In genomic region chr5:21055820-21056531, GRCm38 (mm10) we compare ENCODE assay signal across 8 mouse cellular contexts. TPM values are rescaled to one million over a fixed set of nuclear protein-coding genes. Genes with fewer than 3 reads are reported as not detected.
DNase-seq lines count a peak whose midpoint lies in the region; ATAC-seq and TF ChIP-seq lines count a peak whose summit lies in the region.

Gene Ptpn12, minus strand, starts transcription at chr5:21055911.

- peak; percentile 91 for DNase-seq in CH12.LX (ENCODE audit: extremely low read depth)
- DNase-seq in c-Kit-positive CD71-positive TER-119-negative erythroid progenitor cells, embryonic 14.5 days (ENCODE audit: low read depth): peak; percentile 84
- peak; percentile 93 for DNase-seq in heart, postnatal 0 days (ENCODE audit: low spot score)
- peak; percentile 97 to 99 for DNase-seq in kidney, postnatal 4 days

- no peak; the same call in none of the 2 replicates for TF ChIP-seq RAD21 in CH12.LX (IDR thresholded peaks at IDR 0.05; ENCODE audit: low read depth, low read length)

- H3K9ac ChIP-seq in CH12.LX (ENCODE audit: insufficient read depth, low read depth): peak within 1 kb of the TSS; percentile 91
- peak within 1 kb of the TSS; percentile 92 for H3K9ac ChIP-seq in forebrain, embryonic 12.5 days
- peak within 1 kb of the TSS; percentile 98 for H3K9ac ChIP-seq in heart, postnatal 0 days (replicated peaks; ENCODE audit: low read depth, low read length)
- H3K9ac ChIP-seq in liver, embryonic 16.5 days (ENCODE audit: low read depth, low read length): peak within 1 kb of the TSS; percentile 99
- H3K9ac ChIP-seq in neural tube, embryonic 13.5 days: peak within 1 kb of the TSS; percentile 99

- peak; percentile 97 for TF ChIP-seq POLR2A in CH12.LX (IDR thresholded peaks at IDR 0.05; ENCODE audit: low read depth, low read length)
- peak; percentile 94 for TF ChIP-seq POLR2A in testis, adult 2 months (IDR thresholded peaks at IDR 0.05; ENCODE audit: control insufficient read depth, low read depth, low read length)

- H3K79me2 ChIP-seq in CH12.LX (replicated peaks; ENCODE audit: control insufficient read depth, extremely low read depth, insufficient read depth, poor library complexity, severe bottlenecking): peaks cover 11% of the 10 kb centered on the region

- H3K4me3 ChIP-seq in CH12.LX (replicated peaks in 1 of 3; ENCODE audit: low read depth in 2 of 3, low read length in 2 of 3, poor library complexity in 1 of 3): peak within 1 kb of the TSS; percentile 79 to 92 (median 85)
- peak within 1 kb of the TSS; percentile 88 for H3K4me3 ChIP-seq in forebrain, embryonic 12.5 days (replicated peaks)
- H3K4me3 ChIP-seq in heart, postnatal 0 days (ENCODE audit: low read depth, low read length): peak within 1 kb of the TSS; percentile 96
- peak within 1 kb of the TSS; percentile 99 for H3K4me3 ChIP-seq in liver, embryonic 16.5 days (ENCODE audit: low read depth, low read length)
- peak within 1 kb of the TSS; percentile 97 for H3K4me3 ChIP-seq in neural tube, embryonic 13.5 days
- peak within 1 kb of the TSS; percentile 96 for H3K4me3 ChIP-seq in testis, adult 2 months (ENCODE audit: control insufficient read depth, low read depth, low read length)

- in situ Hi-C loops in CH12.LX (cut with MboI; ENCODE audit: low pct_ligation_motif_present, low pct_unique_long_range_greater_than_20kb, low sequenced_read_pairs): no loop called here

- WGBS in forebrain, embryonic 12.5 days: under 1% methylated on average over 50 of the region's 73 CpGs
- WGBS in heart, postnatal 0 days: under 1% methylated on average over 48 of the region's 73 CpGs
- WGBS in liver, embryonic 16.5 days (ENCODE audit: insufficient replicate concordance): under 1% methylated on average over 57 of the region's 73 CpGs
- under 1% methylated on average over 39 of the region's 73 CpGs for WGBS in neural tube, embryonic 13.5 days

- no peaks in the 10 kb centered on the region for H3K27me3 ChIP-seq in CH12.LX (replicated peaks)
- H3K27me3 ChIP-seq in forebrain, embryonic 12.5 days: no peaks in the 10 kb centered on the region
- no peaks in the 10 kb centered on the region for H3K27me3 ChIP-seq in heart, postnatal 0 days (ENCODE audit: control insufficient read depth, insufficient read depth, low read length)
- no peaks in the 10 kb centered on the region for H3K27me3 ChIP-seq in liver, embryonic 16.5 days (ENCODE audit: control insufficient read depth, insufficient read depth, low read depth, low read length)
- no peaks in the 10 kb centered on the region for H3K27me3 ChIP-seq in neural tube, embryonic 13.5 days
- no peaks in the 10 kb centered on the region for H3K27me3 ChIP-seq in testis, adult 2 months (ENCODE audit: control insufficient read depth, insufficient read depth, low read length)

- H3K4me1 ChIP-seq in CH12.LX (ENCODE audit: control insufficient read depth in 1 of 2, insufficient read depth in 2 of 2): peaks cover 2 to 13% of the 10 kb centered on the region in 2 experiments; a peak in 2 of 4 replicates
- peaks cover 20% of the 10 kb centered on the region for H3K4me1 ChIP-seq in forebrain, embryonic 12.5 days
- H3K4me1 ChIP-seq in heart, postnatal 0 days (ENCODE audit: control insufficient read depth, insufficient read depth): peaks cover 21% of the 10 kb centered on the region
- peaks cover 20% of the 10 kb centered on the region for H3K4me1 ChIP-seq in liver, embryonic 16.5 days (ENCODE audit: control insufficient read depth, low read depth, low read length)
- peaks cover 28% of the 10 kb centered on the region for H3K4me1 ChIP-seq in neural tube, embryonic 13.5 days (replicated peaks)
- peaks cover 8% of the 10 kb centered on the region for H3K4me1 ChIP-seq in testis, adult 2 months (ENCODE audit: control insufficient read depth, insufficient read depth, low read length)

- H3K36me3 ChIP-seq in CH12.LX (replicated peaks in 1 of 2; ENCODE audit: control insufficient read depth in 1 of 2, insufficient read depth in 1 of 2, low read length in 1 of 2): no peaks in the 10 kb centered on the region
- H3K36me3 ChIP-seq in forebrain, embryonic 12.5 days (replicated peaks): no peaks in the 10 kb centered on the region
- H3K36me3 ChIP-seq in heart, postnatal 0 days (replicated peaks; ENCODE audit: control insufficient read depth, insufficient read depth, low read length): no peaks in the 10 kb centered on the region
- no peaks in the 10 kb centered on the region for H3K36me3 ChIP-seq in liver, embryonic 16.5 days (ENCODE audit: control insufficient read depth, insufficient read depth)
- no peaks in the 10 kb centered on the region for H3K36me3 ChIP-seq in neural tube, embryonic 13.5 days
- no peaks in the 10 kb centered on the region for H3K36me3 ChIP-seq in testis, adult 2 months (ENCODE audit: control insufficient read depth, insufficient read depth, low read length)

- no peak; a peak in 1 of 4 replicates for TF ChIP-seq CTCF in CH12.LX (conservative IDR thresholded peaks at IDR 0.05 in 1 of 2, IDR thresholded peaks at IDR 0.05 in 1 of 2; ENCODE audit: low read depth in 2 of 2, low read length in 2 of 2)
- peak; percentile 35 for TF ChIP-seq CTCF in heart, postnatal 0 days (IDR thresholded peaks at IDR 0.05; ENCODE audit: low read depth)
- TF ChIP-seq CTCF in testis, adult 2 months (IDR thresholded peaks at IDR 0.05; ENCODE audit: control insufficient read depth, insufficient read depth, insufficient replicate concordance, low read depth, low read length): no peak

- peak within 1 kb of the TSS; percentile 71 for H3K27ac ChIP-seq in CH12.LX (ENCODE audit: insufficient read depth, low read depth)
- H3K27ac ChIP-seq in forebrain, embryonic 12.5 days: peak within 1 kb of the TSS; percentile 99
- H3K27ac ChIP-seq in heart, postnatal 0 days (ENCODE audit: low read depth): peak within 1 kb of the TSS; percentile 100
- H3K27ac ChIP-seq in liver, embryonic 16.5 days (ENCODE audit: low read length): peak within 1 kb of the TSS; percentile 98
- peak within 1 kb of the TSS; percentile 100 for H3K27ac ChIP-seq in neural tube, embryonic 13.5 days (replicated peaks)
- peak within 1 kb of the TSS; percentile 93 for H3K27ac ChIP-seq in testis, adult 2 months (ENCODE audit: control insufficient read depth, insufficient read depth, low read depth, low read length)

- H3K4me2 ChIP-seq in CH12.LX (ENCODE audit: insufficient read depth, low read depth, poor library complexity, severe bottlenecking): peak within 1 kb of the TSS; percentile 87
- H3K4me2 ChIP-seq in forebrain, embryonic 12.5 days: peak within 1 kb of the TSS; percentile 52
- H3K4me2 ChIP-seq in heart, postnatal 0 days (ENCODE audit: low read depth, low read length): peak within 1 kb of the TSS; percentile 67
- H3K4me2 ChIP-seq in liver, embryonic 16.5 days (ENCODE audit: low read depth, low read length): peak within 1 kb of the TSS; percentile 82
- peak within 1 kb of the TSS; percentile 72 for H3K4me2 ChIP-seq in neural tube, embryonic 13.5 days

- TF ChIP-seq EP300 in CH12.LX (IDR thresholded peaks at IDR 0.05; ENCODE audit: low read length): no peak
- TF ChIP-seq EP300 in heart, postnatal 0 days (IDR thresholded peaks at IDR 0.05; ENCODE audit: low read depth): no peak

- peak; percentile 94 for ATAC-seq in forebrain, embryonic 12.5 days (ENCODE audit: low FRiP score)
- peak; percentile 93 for ATAC-seq in heart, postnatal 0 days (ENCODE audit: insufficient read depth, low read depth)
- peak; percentile 91 for ATAC-seq in liver, embryonic 16.5 days (ENCODE audit: low read depth)
- ATAC-seq in neural tube, embryonic 13.5 days (ENCODE audit: low read depth): peak; percentile 95

- no peaks in the 10 kb centered on the region for H3K9me3 ChIP-seq in CH12.LX (replicated peaks; ENCODE audit: low read length)
- no peaks in the 10 kb centered on the region for H3K9me3 ChIP-seq in forebrain, embryonic 12.5 days
- no peaks in the 10 kb centered on the region for H3K9me3 ChIP-seq in heart, postnatal 0 days (replicated peaks; ENCODE audit: control insufficient read depth, low read length)
- no peaks in the 10 kb centered on the region for H3K9me3 ChIP-seq in liver, embryonic 16.5 days (replicated peaks; ENCODE audit: control insufficient read depth, low read length)
- H3K9me3 ChIP-seq in neural tube, embryonic 13.5 days: no peaks in the 10 kb centered on the region

- dilution Hi-C loops in CH12.LX (cut with MboI; ENCODE audit: extremely low pct_ligation_motif_present, extremely low pct_unique_long_range_greater_than_20kb, low sequenced_read_pairs): no loop called here

TF ChIP-seq in CH12.LX, 34 proteins besides CTCF, POLR2A, EP300 and RAD21 (continues in another document):
- TF ChIP-seq GABPA (IDR thresholded peaks at IDR 0.05; ENCODE audit: insufficient replicate concordance, low read depth, low read length): no peak
- TF ChIP-seq SMC3 (IDR thresholded peaks at IDR 0.05; ENCODE audit: low read depth, low read length): peak; percentile 16; the same call in 1 of the 2 replicates
- peak; percentile 73; the same call in 1 of the 2 replicates for TF ChIP-seq CHD2 (IDR thresholded peaks at IDR 0.05; ENCODE audit: low read length)
- TF ChIP-seq NELFE (IDR thresholded peaks at IDR 0.05; ENCODE audit: low read depth, low read length): peak; percentile 90
- TF ChIP-seq SIN3A (IDR thresholded peaks at IDR 0.05; ENCODE audit: low read length): peak; percentile 41
- TF ChIP-seq ELF1 (IDR thresholded peaks at IDR 0.05; ENCODE audit: low read depth, low read length): peak; percentile 54
- TF ChIP-seq UBTF (IDR thresholded peaks at IDR 0.05; ENCODE audit: low read depth, low read length): no peak
- TF ChIP-seq NRF1 (IDR thresholded peaks at IDR 0.05; ENCODE audit: low read depth, low read length): 0 out of 2 replicates have a peak, but pooled peaks have one; percentile 27
- TF ChIP-seq TCF12 (IDR thresholded peaks at IDR 0.05; ENCODE audit: low read depth, low read length): peak; percentile 76
- TF ChIP-seq POLR2AphosphoS2 (IDR thresholded peaks at IDR 0.05; ENCODE audit: low read depth, low read length): peak; percentile 81; the same call in 1 of the 2 replicates
- peak; percentile 87 for TF ChIP-seq ZMIZ1 (IDR thresholded peaks at IDR 0.05; ENCODE audit: low read depth, low read length)
- TF ChIP-seq MXI1 (IDR thresholded peaks at IDR 0.05; ENCODE audit: low read depth, low read length): 0 out of 2 replicates have a peak, but pooled peaks have one; percentile 11
- TF ChIP-seq HCFC1 (IDR thresholded peaks at IDR 0.05; ENCODE audit: low read depth, low read length): peak; percentile 77

RNA-seq across cellular contexts. Expression of gene Ptpn12, which starts in this region (rescaled TPM):
- 3.2 and 4.1 TPM in 2 replicates for total RNA-seq in CH12.LX (2012; rRNA removed)
- 15.9 and 16.5 TPM in 2 replicates for total RNA-seq in CH12.LX (2014; rRNA removed)
- 12.7 and 14.4 TPM in 2 replicates for polyA plus RNA-seq in CH12.LX (2012; ENCODE audit: insufficient read length, low read depth)
- 30.4 and 32.1 TPM in 2 replicates for polyA plus RNA-seq in forebrain, embryonic 12.5 days (2016; fragmentation: Nextera tagmentation; extraction: Ambion mirVana)
- 23.7 and 23.8 TPM in 2 replicates for total RNA-seq in heart, postnatal 0 days (2014; rRNA removed; ENCODE audit: low replicate concordance)
- polyA plus RNA-seq in heart, postnatal 0 days (2015; fragmentation: Nextera tagmentation; extraction: Ambion mirVana): 10.3 and 11.6 TPM in 2 replicates
- 9.0 and 9.7 TPM in 2 replicates for polyA plus RNA-seq in liver, embryonic 16.5 days (2015; fragmentation: Nextera tagmentation; extraction: Ambion mirVana)
- polyA plus RNA-seq in neural tube, embryonic 13.5 days (2015; fragmentation: Nextera tagmentation; extraction: Ambion mirVana): 24.9 and 26.1 TPM in 2 replicates
- polyA plus RNA-seq in testis, adult 2 months (2012; rRNA removed): 12.5 and 16.2 TPM in 2 replicates

Comparison
In these comparisons a context has a peak if more than half of its experiments do, and no peak if none do; other contexts are left out.
1. Peak in every context shown above with its lines: DNase-seq, ATAC-seq, H3K4me3 ChIP-seq and H3K27ac ChIP-seq.